Mouse (Mus musculus) heart, postnatal 0 days (tissue): ENCODE data around the gene Olfr91. TPM values are rescaled to one million over a fixed set of nuclear protein-coding genes. Genes with fewer than 3 reads are reported as not detected.

ENCODE experiments used
- ATAC-seq: fragments of 200-750 bp; cut with Nextera tagmentation; 2 replicates; pipeline ENCODE4 v1.8.0; 2017; ENCODE audit warnings: low read depth, moderate number of reproducible peaks, moderate library complexity; ENCODE audit not compliant: insufficient read depth
- DNase-seq: peaks from one replicate; pipeline ENCODE4 v3.0.0-alpha.2; 2016; ENCODE audit warnings: low spot score
- H3K27ac ChIP-seq: fragments of 300-500 bp; sonication (generic); 2 replicates; pipeline ENCODE4 v1.5.1; 2014; ENCODE audit warnings: low read depth, mild to moderate bottlenecking
- H3K27me3 ChIP-seq: fragments of 300-500 bp; sonication (generic); 2 replicates; pipeline ENCODE4 v1.6.1; 2014; ENCODE audit warnings: low read length, mixed read lengths; ENCODE audit not compliant: control insufficient read depth, insufficient read depth
- H3K36me3 ChIP-seq: fragments of 300-500 bp; sonication (generic); replicated peaks from 2 replicates; pipeline ENCODE4 v1.6.1; 2014; ENCODE audit warnings: low read length, mixed read lengths; ENCODE audit not compliant: control insufficient read depth, insufficient read depth
- H3K4me1 ChIP-seq: fragments of 300-500 bp; sonication (generic); 2 replicates; pipeline ENCODE4 v1.6.1; 2014; ENCODE audit warnings: antibody characterized with exemption; ENCODE audit not compliant: control insufficient read depth, insufficient read depth
- H3K4me2 ChIP-seq: fragments of 300-500 bp; sonication (generic); 2 replicates; pipeline ENCODE4 v1.6.1; 2014; ENCODE audit warnings: low read depth, mild to moderate bottlenecking, low read length, moderate library complexity
- H3K4me3 ChIP-seq: fragments of 300-500 bp; sonication (generic); 2 replicates; pipeline ENCODE4 v1.5.1; 2014; ENCODE audit warnings: low read depth, low read length
- H3K9ac ChIP-seq: fragments of 300-500 bp; sonication (generic); replicated peaks from 2 replicates; pipeline ENCODE4 v1.6.1; 2014; ENCODE audit warnings: low read depth, low read length, mixed read lengths
- H3K9me3 ChIP-seq: fragments of 300-500 bp; sonication (generic); replicated peaks from 2 replicates; pipeline ENCODE4 v1.6.1; 2016; ENCODE audit warnings: low read length; ENCODE audit not compliant: control insufficient read depth
- CTCF ChIP-seq: IDR thresholded peaks from 2 replicates; pipeline ENCODE4 v1.5.1; 2016; ENCODE audit warnings: antibody characterized with exemption, control low read depth, low read depth
- EP300 ChIP-seq: IDR thresholded peaks from 2 replicates; pipeline ENCODE4 v1.6.1; 2016; ENCODE audit warnings: antibody characterized with exemption, low read depth
- WGBS: fragments of 180-500 bp; shearing (Covaris S2); extraction: QIAGEN DNeasy Blood & Tissue Kit; methylation state at CpG from one replicate; pipeline ENCODE4 v1.1.7; 2014; 5-methylcytosine and 5-hydroxymethylcytosine counted together
- polyA plus RNA-seq: library from polyadenylated mRNA; unstranded; fragments of >200 nt; fragmentation: Nextera tagmentation; extraction: Ambion mirVana; gene quantifications from 2 replicates; pipeline ENCODE4 v1.2.1, GENCODE M21; 2015
- total RNA-seq: library from RNA; depleted of rRNA; stranded (reverse); fragments of >200 nt; gene quantifications from 2 replicates; pipeline ENCODE4 v1.2.3, GENCODE M21; 2014; ENCODE audit warnings: low replicate concordance

The Olfr91 gene
- total and polyA plus RNA-seq, 2 experiments from 2014 or later = not detected

- Histone ChIP-seq H3K27ac (no peak overlapping the region), H3K4me2 (no peak overlapping the region), H3K27me3 (no peaks in the 10 kb centered on the region), H3K4me1 (no peaks in the 10 kb centered on the region), H3K9me3 (no peaks in the 10 kb centered on the region), H3K4me3 (no peak overlapping the region), H3K36me3 (peaks cover 43% of the 10 kb centered on the region), H3K9ac (no peak overlapping the region)
- TF ChIP-seq CTCF = no peak
- no peak for TF ChIP-seq EP300
- ATAC-seq (no peak), DNase-seq (no peak)
- 70% methylated on average over 3 of the region's 3 CpGs for WGBS
These were observed 36.6 kb downstream of the Olfr91 start for GRCm38 (mm10) chr17:37061435-37061834.

- no peak for ATAC-seq
- DNase-seq = no peak
- WGBS = 89% methylated on average over 6 of the region's 6 CpGs
These were observed 41.1 kb downstream of the Olfr91 start for GRCm38 (mm10) chr17:37056957-37057356.

GRCm38 (mm10) chr17:37051745-37052144 lies 46.3 kb downstream of the Olfr91 start:
- WGBS = 52% methylated on average over 4 of the region's 4 CpGs
- peaks cover 14% of the 10 kb centered on the region; the same call in 1 of the 2 replicates for H3K36me3 ChIP-seq
- no peak overlapping the region for H3K4me2 ChIP-seq
- no peaks in the 10 kb centered on the region for H3K9me3 ChIP-seq
- H3K4me1 ChIP-seq = peaks cover 19% of the 10 kb centered on the region
- TF ChIP-seq EP300 (no peak), CTCF (no peak)
- H3K4me3 ChIP-seq = no peak overlapping the region
- no peak for ATAC-seq
- DNase-seq = no peak
- H3K27ac ChIP-seq = no peak overlapping the region
- H3K9ac ChIP-seq = no peak overlapping the region
- peaks cover 34% of the 10 kb centered on the region for H3K27me3 ChIP-seq

More at GRCm38 (mm10) chr17:37056957-37057356, 41.1 kb downstream of the Olfr91 start:
- Histone ChIP-seq H3K27ac (no peak overlapping the region), H3K4me1 (no peaks in the 10 kb centered on the region), H3K36me3 (peaks cover 24% of the 10 kb centered on the region), H3K27me3 (no peaks in the 10 kb centered on the region), H3K4me3 (no peak overlapping the region), H3K9ac (no peak overlapping the region), H3K9me3 (no peaks in the 10 kb centered on the region), H3K4me2 (no peak overlapping the region)
- TF ChIP-seq EP300 (no peak), CTCF (no peak)

- 17% methylated on average over 27 of the region's 27 CpGs for WGBS
- peaks cover 11% of the 10 kb centered on the region; the same call in 1 of the 2 replicates for H3K36me3 ChIP-seq
- H3K27me3 ChIP-seq = peaks cover 37% of the 10 kb centered on the region
- H3K9ac ChIP-seq = peak overlapping the region; percentile 50
- H3K9me3 ChIP-seq = no peaks in the 10 kb centered on the region
- DNase-seq (no peak), ATAC-seq (no peak)
- H3K4me3 ChIP-seq = peak overlapping the region; percentile 47
- no peak overlapping the region for H3K27ac ChIP-seq
- H3K4me1 ChIP-seq = peaks cover 22% of the 10 kb centered on the region
- TF ChIP-seq CTCF (no peak), EP300 (no peak)
- H3K4me2 ChIP-seq = peak overlapping the region; percentile 85
These were observed 47.2 kb downstream of the Olfr91 start for GRCm38 (mm10) chr17:37050876-37051275.

GRCm38 (mm10) chr17:37050399-37050798 lies 47.7 kb downstream of the Olfr91 start:
- peak; percentile 32; the same call in 1 of the 2 replicates for ATAC-seq
- H3K4me1 ChIP-seq = peaks cover 22% of the 10 kb centered on the region
- DNase-seq = no peak
- TF ChIP-seq EP300 = no peak
- TF ChIP-seq CTCF = no peak
- H3K4me2 ChIP-seq = peak overlapping the region; percentile 85
- H3K27ac ChIP-seq = no peak overlapping the region
- H3K9ac ChIP-seq = peak overlapping the region; percentile 50
- H3K27me3 ChIP-seq = peaks cover 37% of the 10 kb centered on the region
- peak overlapping the region; percentile 47 for H3K4me3 ChIP-seq
- WGBS = 2% methylated on average over 21 of the region's 22 CpGs
- H3K9me3 ChIP-seq = no peaks in the 10 kb centered on the region
- H3K36me3 ChIP-seq = peaks cover 11% of the 10 kb centered on the region; the same call in 1 of the 2 replicates
